Mouse (Mus musculus) lung, embryonic 16.5 days (tissue): Measurements from ENCODE around the gene Rinl. TPM values are rescaled to one million over a fixed set of nuclear protein-coding genes. Genes with fewer than 3 reads are reported as not detected.

Experiments used
- ATAC-seq: fragments of 200-750 bp; cut with Nextera tagmentation; 2 replicates; pipeline ENCODE4 v1.8.0; 2017; ENCODE audit warnings: low read depth, mild to moderate bottlenecking, moderate library complexity
- H3K27ac ChIP-seq: fragments of 300-500 bp; sonication (generic); 2 replicates; pipeline ENCODE4 v1.5.1; 2014; ENCODE audit warnings: mild to moderate bottlenecking, control low read depth, low read length
- H3K27me3 ChIP-seq: fragments of 300-500 bp; sonication (generic); 2 replicates; pipeline ENCODE4 v1.6.1; 2014; ENCODE audit warnings: low read depth, low read length, mixed read lengths; ENCODE audit not compliant: control insufficient read depth, insufficient read depth
- H3K36me3 ChIP-seq: fragments of 300-500 bp; sonication (generic); 2 replicates; pipeline ENCODE4 v1.6.1; 2014; ENCODE audit warnings: low read length; ENCODE audit not compliant: control insufficient read depth, insufficient read depth
- H3K4me1 ChIP-seq: fragments of 300-500 bp; sonication (generic); replicated peaks from 2 replicates; pipeline ENCODE4 v1.6.1; 2014; ENCODE audit warnings: low read length, mixed read lengths; ENCODE audit not compliant: control insufficient read depth, insufficient read depth
- H3K4me2 ChIP-seq: fragments of 300-500 bp; sonication (generic); 2 replicates; pipeline ENCODE4 v1.6.1; 2014; ENCODE audit warnings: low read depth, low read length, control low read depth
- H3K4me3 ChIP-seq: fragments of 300-500 bp; sonication (generic); 2 replicates; pipeline ENCODE4 v1.5.1; 2014; ENCODE audit warnings: mild to moderate bottlenecking, low read length, control low read depth
- H3K9ac ChIP-seq: fragments of 300-500 bp; sonication (generic); 2 replicates; pipeline ENCODE4 v1.6.1; 2014; ENCODE audit warnings: low read length, control low read depth
- H3K9me3 ChIP-seq: fragments of 300-500 bp; sonication (generic); 2 replicates; pipeline ENCODE4 v1.6.1; 2016; ENCODE audit warnings: low read length; ENCODE audit not compliant: control insufficient read depth
- WGBS: fragments of 180-500 bp; shearing (Covaris S2); extraction: QIAGEN DNeasy Blood & Tissue Kit; methylation state at CpG from one replicate; pipeline ENCODE4 v1.1.7; 2014; 5-methylcytosine and 5-hydroxymethylcytosine counted together
- polyA plus RNA-seq: library from polyadenylated mRNA; unstranded; fragments of >200 nt; fragmentation: Nextera tagmentation; extraction: Ambion mirVana; gene quantifications from 2 replicates; pipeline ENCODE4 v1.2.1, GENCODE M21; 2015

Gene Rinl
- polyA plus RNA-seq, 1 experiment from 2014 or later = 9.2 TPM

DNA sequence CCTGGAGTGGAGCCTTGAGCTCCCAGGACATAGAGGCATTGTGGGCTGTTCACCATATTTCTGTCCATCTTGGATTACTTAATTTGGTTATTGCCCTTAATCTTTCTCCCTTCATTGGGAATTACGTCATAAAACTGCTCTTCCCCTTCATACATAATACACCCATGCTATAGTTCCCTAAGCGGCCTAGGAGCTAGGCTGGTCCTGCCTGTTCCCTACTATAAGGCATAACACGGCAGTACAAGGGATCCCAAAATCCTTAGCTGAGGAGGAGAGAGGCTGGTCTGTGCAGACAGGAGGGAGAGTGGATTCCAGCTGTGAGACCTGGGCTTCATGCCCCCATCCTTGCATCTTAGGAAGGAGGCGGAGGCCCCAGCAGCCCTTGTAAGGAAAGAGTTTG is 29.2 kb downstream of the Rinl start:
- Histone ChIP-seq H3K9ac (no peak overlapping the region), H3K36me3 (peaks cover 92% of the 10 kb centered on the region), H3K4me1 (peaks cover 36% of the 10 kb centered on the region), H3K4me2 (no peak overlapping the region), H3K9me3 (no peaks in the 10 kb centered on the region), H3K27me3 (no peaks in the 10 kb centered on the region), H3K4me3 (no peak overlapping the region), H3K27ac (no peak overlapping the region)
- WGBS = 75% methylated on average over 4 of the region's 4 CpGs
- no peak for ATAC-seq

GRCm38 (mm10) chr7:28818436-28818835 is 29.7 kb downstream of the Rinl start:
- H3K4me1 ChIP-seq = peaks cover 31% of the 10 kb centered on the region
- 77% methylated on average over 17 of the region's 18 CpGs for WGBS
- no peak for ATAC-seq

GRCm38 (mm10) chr7:28818861-28819452 is 30.2 kb downstream of the Rinl start:
- Histone ChIP-seq H3K9ac (no peak overlapping the region), H3K4me1 (peaks cover 29% of the 10 kb centered on the region), H3K4me2 (no peak overlapping the region), H3K27me3 (no peaks in the 10 kb centered on the region), H3K4me3 (no peak overlapping the region), H3K36me3 (peaks cover 82% of the 10 kb centered on the region), H3K27ac (no peak overlapping the region), H3K9me3 (no peaks in the 10 kb centered on the region)
- no peak for ATAC-seq
- 94% methylated on average over 4 of the region's 4 CpGs for WGBS

More at GRCm38 (mm10) chr7:28818436-28818835, 29.7 kb downstream of the Rinl start:
- H3K9ac ChIP-seq = no peak overlapping the region
- H3K4me2 ChIP-seq = no peak overlapping the region
- peaks cover 87% of the 10 kb centered on the region for H3K36me3 ChIP-seq
- no peak overlapping the region for H3K4me3 ChIP-seq
- no peak overlapping the region for H3K27ac ChIP-seq
- H3K9me3 ChIP-seq = no peaks in the 10 kb centered on the region
- no peaks in the 10 kb centered on the region for H3K27me3 ChIP-seq

GRCm38 (mm10) chr7:28819571-28819970 is 30.8 kb downstream of the Rinl start:
- ATAC-seq = no peak
- H3K9ac ChIP-seq = no peak overlapping the region
- no peak overlapping the region for H3K4me2 ChIP-seq
- WGBS = 79% methylated on average over 4 of the region's 4 CpGs
- H3K4me1 ChIP-seq = peaks cover 30% of the 10 kb centered on the region
- peaks cover 76% of the 10 kb centered on the region for H3K36me3 ChIP-seq
- H3K9me3 ChIP-seq = no peaks in the 10 kb centered on the region
- no peak overlapping the region for H3K4me3 ChIP-seq
- peak overlapping the region; percentile 48; the same call in 1 of the 2 replicates for H3K27ac ChIP-seq
- H3K27me3 ChIP-seq = no peaks in the 10 kb centered on the region

- Histone ChIP-seq H3K4me1 (peaks cover 27% of the 10 kb centered on the region), H3K4me2 (no peak overlapping the region), H3K4me3 (no peak overlapping the region), H3K27me3 (no peaks in the 10 kb centered on the region), H3K27ac (0 out of 2 replicates have a peak overlapping the region, but pooled peaks have one; percentile 48), H3K36me3 (peaks cover 65% of the 10 kb centered on the region), H3K9me3 (no peaks in the 10 kb centered on the region), H3K9ac (no peak overlapping the region)
- ATAC-seq = peak; percentile 9; the same call in 1 of the 2 replicates
- 59% methylated on average over 12 of the region's 12 CpGs for WGBS
Observed at GRCm38 (mm10) chr7:28820358-28821260, 31.8 kb downstream of the Rinl start.

DNA sequence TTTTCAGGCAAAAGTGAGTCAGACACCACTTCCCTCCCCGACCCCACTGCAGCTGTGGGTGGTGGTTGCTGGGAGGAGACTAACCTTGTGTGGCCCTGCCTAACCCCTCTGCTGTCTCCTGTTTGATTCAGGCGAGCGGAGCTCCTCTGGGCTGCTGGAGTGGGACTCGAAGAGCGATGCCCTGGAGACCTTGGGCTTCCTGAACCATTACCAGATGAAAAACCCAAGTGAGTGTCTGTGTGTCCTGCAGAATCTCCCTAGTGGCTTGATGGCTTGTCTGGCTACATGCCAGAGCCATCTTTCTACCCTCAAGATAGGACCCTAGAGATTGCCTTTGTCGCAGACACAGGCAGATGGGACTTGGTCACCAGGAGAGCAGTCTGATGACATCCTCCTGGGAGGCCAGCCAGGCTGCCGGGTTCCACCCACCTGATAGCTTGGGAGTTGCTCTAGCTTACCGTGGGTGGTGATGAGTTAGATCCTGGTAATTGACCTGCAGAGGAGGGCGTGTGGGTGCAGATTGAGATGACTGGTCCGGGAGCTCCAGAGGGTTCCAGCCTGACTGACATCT is 32.6 kb downstream of the Rinl start:
- Histone ChIP-seq H3K27me3 (no peaks in the 10 kb centered on the region), H3K9me3 (no peaks in the 10 kb centered on the region), H3K4me3 (no peak overlapping the region), H3K4me2 (no peak overlapping the region), H3K27ac (no peak overlapping the region), H3K36me3 (peaks cover 58% of the 10 kb centered on the region), H3K9ac (no peak overlapping the region), H3K4me1 (peaks cover 31% of the 10 kb centered on the region)
- WGBS = 67% methylated on average over 10 of the region's 10 CpGs
- ATAC-seq = no peak

DNA sequence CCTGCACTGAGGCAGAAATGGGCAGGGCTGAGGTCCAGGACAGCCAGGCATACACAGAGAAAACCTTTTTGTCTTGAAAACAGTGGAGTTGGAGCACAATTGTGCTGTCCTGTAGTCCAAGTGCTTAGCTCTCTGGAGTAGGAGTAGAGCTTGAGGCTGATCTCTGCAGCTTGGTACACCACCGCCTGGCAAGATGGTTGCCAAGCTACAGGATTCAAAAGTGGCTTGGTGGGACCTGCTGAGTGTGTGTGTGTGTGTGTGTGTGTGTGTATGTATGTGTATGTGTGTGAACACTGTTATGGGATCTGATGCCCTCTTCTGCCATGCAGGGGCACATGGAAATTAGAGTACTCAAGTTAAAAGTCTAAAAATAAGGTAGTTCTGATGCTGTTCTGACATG is 33.8 kb downstream of the Rinl start:
- 58% methylated on average over 1 of the region's 1 CpGs for WGBS
- Histone ChIP-seq H3K4me1 (peaks cover 27% of the 10 kb centered on the region), H3K9me3 (no peaks in the 10 kb centered on the region), H3K9ac (no peak overlapping the region), H3K4me3 (no peak overlapping the region), H3K4me2 (no peak overlapping the region), H3K27ac (no peak overlapping the region), H3K27me3 (no peaks in the 10 kb centered on the region), H3K36me3 (peaks cover 46% of the 10 kb centered on the region)
- no peak for ATAC-seq

GRCm38 (mm10) chr7:28822993-28823903 is 34.5 kb downstream of the Rinl start:
- H3K36me3 ChIP-seq = peaks cover 39% of the 10 kb centered on the region
- peaks cover 25% of the 10 kb centered on the region for H3K4me1 ChIP-seq
- no peak for ATAC-seq
- H3K9ac ChIP-seq = no peak overlapping the region
- no peak overlapping the region for H3K4me3 ChIP-seq
- H3K9me3 ChIP-seq = no peaks in the 10 kb centered on the region
- 48% methylated on average over 10 of the region's 10 CpGs for WGBS
- H3K27ac ChIP-seq = peak overlapping the region; percentile 96
- no peak overlapping the region for H3K4me2 ChIP-seq
- no peaks in the 10 kb centered on the region for H3K27me3 ChIP-seq
